Mouse (Mus musculus): ENCODE measurements around the gene Rnf7. TPM values are rescaled to one million over a fixed set of nuclear protein-coding genes. Genes with fewer than 3 reads are reported as not detected.
A peak's percentile ranks its signal among the peaks of the same experiment; 100 is the strongest.
"Not testable (repeated sequence)": the region's sequence is repeated elsewhere in the genome, so short reads cannot be mapped to it uniquely, and the experiment has no call there.

The Rnf7 gene
- polyA plus RNA-seq (2014; fragmentation: Nextera tagmentation; extraction: Ambion mirVana), result 261 and 268 TPM in 2 replicates

DNA sequence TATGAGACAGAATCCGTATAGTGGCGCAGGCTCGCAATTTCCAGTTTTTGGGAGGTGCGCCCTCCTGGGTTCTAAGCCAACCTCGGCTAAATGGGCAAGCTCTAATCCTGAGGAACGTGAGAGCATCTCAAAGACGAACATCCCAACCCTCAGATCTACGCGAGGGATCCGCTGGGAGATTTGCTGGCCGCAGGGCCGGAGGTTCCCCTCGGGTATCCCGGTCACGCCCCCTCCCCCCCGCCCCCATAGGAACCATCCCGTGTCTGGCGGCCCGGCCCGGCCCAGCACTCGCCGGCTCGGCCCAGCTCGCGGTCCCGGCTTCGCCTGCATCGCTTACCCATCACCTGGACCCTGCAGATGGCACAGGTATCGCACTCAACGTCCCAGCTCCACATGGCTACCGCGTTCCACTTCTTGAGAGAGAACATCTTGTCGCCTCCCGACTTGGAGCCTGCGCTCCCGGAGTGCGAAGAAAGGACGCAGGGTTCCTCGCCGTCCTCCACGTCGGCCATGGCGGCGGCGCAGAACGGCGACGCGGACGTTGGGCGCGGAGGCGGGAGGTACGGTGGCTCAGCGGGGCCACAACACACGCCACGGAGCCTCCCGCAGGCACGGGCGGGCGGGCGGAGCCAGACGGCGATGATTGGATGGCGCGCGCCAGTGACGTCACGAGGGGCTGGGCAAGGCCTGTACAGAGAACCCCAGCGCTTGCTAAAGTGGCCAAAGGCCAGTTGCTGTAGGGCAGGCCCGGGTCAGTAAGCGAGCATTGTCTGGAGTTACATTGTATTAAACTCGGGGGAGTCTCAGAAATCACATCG, at the start of gene Rnf7:
Gene Rnf7 (minus strand): TSS at position 605 of the 818 bp plus-strand sequence.
- ATAC-seq (replicated peaks; ENCODE audit: insufficient number of reproducible peaks, low FRiP score, low TSS enrichment), result peak; percentile 97
- H3K4me1 ChIP-seq (ENCODE audit: control insufficient read depth, insufficient read depth, low read length), result peaks cover 4% of the 10 kb centered on the region; the same call in 1 of the 2 replicates
- peak within 1 kb of the TSS; percentile 65 for H3K9ac ChIP-seq (ENCODE audit: low read depth, low read length)
- no peaks in the 10 kb centered on the region for H3K36me3 ChIP-seq (ENCODE audit: control insufficient read depth, insufficient read depth, low read length)
- peak within 1 kb of the TSS; percentile 82 for H3K27ac ChIP-seq (ENCODE audit: low read depth, low read length)
- peak within 1 kb of the TSS; percentile 63 for H3K4me2 ChIP-seq
- WGBS (ENCODE audit: insufficient replicate concordance), result under 1% methylated on average over 73 of the region's 74 CpGs
- peak within 1 kb of the TSS; percentile 73 for H3K4me3 ChIP-seq (ENCODE audit: low read depth, low read length)
- no peaks in the 10 kb centered on the region for H3K9me3 ChIP-seq (replicated peaks; ENCODE audit: control insufficient read depth, low read length)
- no peaks in the 10 kb centered on the region for H3K27me3 ChIP-seq (ENCODE audit: control insufficient read depth, insufficient read depth, low read length)

DNA sequence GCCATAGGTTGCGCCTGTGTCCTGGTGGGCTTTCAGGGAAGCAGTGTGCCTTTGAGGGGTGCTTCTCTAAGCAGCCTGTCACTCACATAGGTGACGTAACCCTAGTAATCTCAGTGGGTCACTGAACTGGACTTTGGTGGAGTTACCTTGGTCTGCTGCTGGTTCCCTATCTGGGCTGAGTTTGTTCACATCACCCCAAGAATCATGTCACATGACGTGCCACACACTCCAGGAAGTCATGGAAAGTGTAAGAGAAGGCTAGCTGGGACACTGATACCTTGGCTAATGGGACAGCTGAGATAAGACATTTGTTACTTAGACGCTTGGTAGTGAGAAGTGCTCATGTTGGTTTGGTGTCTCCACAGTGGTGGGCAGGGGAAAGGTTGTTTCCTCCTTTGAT, 47.5 kb upstream of the Rnf7 start:
- no peaks in the 10 kb centered on the region for H3K9me3 ChIP-seq (replicated peaks; ENCODE audit: control insufficient read depth, low read length)
- no peak for ATAC-seq (replicated peaks; ENCODE audit: insufficient number of reproducible peaks, low FRiP score, low TSS enrichment)
- no peaks in the 10 kb centered on the region for H3K4me1 ChIP-seq (ENCODE audit: control insufficient read depth, insufficient read depth, low read length)
- 67% methylated on average over 4 of the region's 4 CpGs for WGBS (ENCODE audit: insufficient replicate concordance)
- no peaks in the 10 kb centered on the region for H3K27me3 ChIP-seq (ENCODE audit: control insufficient read depth, insufficient read depth, low read length)
- H3K4me2 ChIP-seq, result no peak overlapping the region
- H3K36me3 ChIP-seq (ENCODE audit: control insufficient read depth, insufficient read depth, low read length), result no peaks in the 10 kb centered on the region
- no peak overlapping the region for H3K4me3 ChIP-seq (ENCODE audit: low read depth, low read length)
- H3K27ac ChIP-seq (ENCODE audit: low read depth, low read length), result no peak overlapping the region
- no peak overlapping the region for H3K9ac ChIP-seq (ENCODE audit: low read depth, low read length)

DNA sequence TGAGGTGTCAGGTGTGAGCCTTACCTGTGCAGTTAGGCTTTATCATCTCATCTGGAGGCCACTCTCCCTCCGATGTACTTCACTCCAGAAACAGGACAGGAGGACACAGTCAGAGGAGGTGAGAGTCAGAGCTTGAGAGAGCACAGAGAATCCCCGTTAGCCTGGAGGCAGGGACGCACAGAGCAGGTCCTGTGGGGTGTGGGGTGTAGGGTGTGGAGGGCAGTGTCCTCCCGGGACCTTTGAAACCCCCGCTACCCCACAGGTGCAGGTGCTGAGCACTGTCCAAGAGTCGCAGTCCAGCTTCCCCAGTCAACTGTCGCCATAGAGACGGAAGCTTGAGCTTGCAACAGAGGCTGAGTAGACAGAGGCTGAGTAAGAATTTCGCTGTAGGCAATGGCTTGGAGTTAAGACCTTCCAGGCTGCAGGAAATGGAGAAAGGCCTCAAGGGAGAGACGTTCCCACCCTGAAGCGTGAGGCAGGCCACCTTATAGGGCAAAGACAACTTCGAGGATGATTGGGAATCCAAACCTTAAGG, 46.6 kb upstream of the Rnf7 start, which contains the start of gene Gm28729:
Gene Gm28729 (minus strand): TSS at position 293 of the 535 bp plus-strand sequence.
- Histone ChIP-seq H3K27me3 (ENCODE audit: control insufficient read depth, insufficient read depth, low read length) (no peaks in the 10 kb centered on the region), H3K9me3 (replicated peaks; ENCODE audit: control insufficient read depth, low read length) (no peaks in the 10 kb centered on the region), H3K4me2 (no peak within 1 kb of the TSS), H3K36me3 (ENCODE audit: control insufficient read depth, insufficient read depth, low read length) (no peaks in the 10 kb centered on the region), H3K4me3 (ENCODE audit: low read depth, low read length) (no peak within 1 kb of the TSS), H3K27ac (ENCODE audit: low read depth, low read length) (no peak within 1 kb of the TSS), H3K4me1 (ENCODE audit: control insufficient read depth, insufficient read depth, low read length) (no peaks in the 10 kb centered on the region), H3K9ac (ENCODE audit: low read depth, low read length) (no peak within 1 kb of the TSS)
- ATAC-seq (replicated peaks; ENCODE audit: insufficient number of reproducible peaks, low FRiP score, low TSS enrichment), result no peak
- WGBS (ENCODE audit: insufficient replicate concordance), result 58% methylated on average over 12 of the region's 12 CpGs

DNA sequence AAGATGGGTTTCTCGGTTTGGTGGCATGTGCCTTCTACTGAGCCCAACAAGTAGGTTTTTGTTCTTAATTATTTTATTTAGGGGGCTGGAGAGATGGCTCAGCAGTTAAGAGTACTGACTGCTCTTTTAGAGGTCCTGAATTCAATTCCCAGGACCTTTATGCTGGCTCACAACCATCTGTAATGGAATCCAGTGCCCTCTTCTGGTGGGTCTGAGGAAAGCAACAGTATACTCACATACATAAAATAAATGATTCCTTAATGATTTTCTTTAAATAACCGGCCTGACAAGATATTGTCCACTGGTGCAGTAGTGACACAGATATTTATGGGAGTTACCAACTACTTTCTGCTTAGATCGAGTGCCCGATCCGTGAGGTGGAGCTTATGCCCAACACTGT, 44.7 kb upstream of the Rnf7 start:
- Histone ChIP-seq H3K9me3 (replicated peaks; ENCODE audit: control insufficient read depth, low read length) (no peaks in the 10 kb centered on the region), H3K27ac (ENCODE audit: low read depth, low read length) (no peak overlapping the region), H3K36me3 (ENCODE audit: control insufficient read depth, insufficient read depth, low read length) (no peaks in the 10 kb centered on the region), H3K4me3 (ENCODE audit: low read depth, low read length) (no peak overlapping the region), H3K4me1 (ENCODE audit: control insufficient read depth, insufficient read depth, low read length) (no peaks in the 10 kb centered on the region), H3K4me2 (no peak overlapping the region), H3K9ac (ENCODE audit: low read depth, low read length) (no peak overlapping the region), H3K27me3 (ENCODE audit: control insufficient read depth, insufficient read depth, low read length) (no peaks in the 10 kb centered on the region)
- WGBS (ENCODE audit: insufficient replicate concordance), result 84% methylated on average over 5 of the region's 5 CpGs
- no peak for ATAC-seq (replicated peaks; ENCODE audit: insufficient number of reproducible peaks, low FRiP score, low TSS enrichment)

DNA sequence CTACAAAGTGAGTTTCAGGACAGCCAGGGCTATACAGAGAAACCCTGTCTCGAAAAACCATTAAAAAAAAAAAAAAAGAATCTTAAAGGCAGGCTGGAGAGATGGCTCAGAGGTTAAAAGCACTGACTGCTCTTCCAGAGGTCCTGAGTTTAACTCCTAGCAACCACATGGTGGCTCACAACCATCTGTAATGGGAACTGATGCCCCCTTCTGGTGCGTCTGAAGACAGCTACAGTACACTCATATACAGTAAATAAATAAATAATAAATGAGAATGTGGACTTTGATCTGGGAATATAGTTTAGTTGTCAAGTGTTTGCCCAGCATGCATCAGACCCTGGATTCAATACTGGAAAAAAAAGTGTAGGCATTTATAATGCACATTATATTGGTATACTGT, 43.1 kb upstream of the Rnf7 start:
- not testable (repeated sequence) for H3K27me3 ChIP-seq (ENCODE audit: control insufficient read depth, insufficient read depth, low read length); H3K4me3 ChIP-seq (ENCODE audit: low read depth, low read length); H3K9ac ChIP-seq (ENCODE audit: low read depth, low read length); H3K27ac ChIP-seq (ENCODE audit: low read depth, low read length); H3K4me1 ChIP-seq (ENCODE audit: control insufficient read depth, insufficient read depth, low read length); H3K9me3 ChIP-seq (replicated peaks; ENCODE audit: control insufficient read depth, low read length); H3K4me2 ChIP-seq; ATAC-seq (replicated peaks; ENCODE audit: insufficient number of reproducible peaks, low FRiP score, low TSS enrichment); H3K36me3 ChIP-seq (ENCODE audit: control insufficient read depth, insufficient read depth, low read length)
- 73% methylated on average over 2 of the region's 2 CpGs for WGBS (ENCODE audit: insufficient replicate concordance)

DNA sequence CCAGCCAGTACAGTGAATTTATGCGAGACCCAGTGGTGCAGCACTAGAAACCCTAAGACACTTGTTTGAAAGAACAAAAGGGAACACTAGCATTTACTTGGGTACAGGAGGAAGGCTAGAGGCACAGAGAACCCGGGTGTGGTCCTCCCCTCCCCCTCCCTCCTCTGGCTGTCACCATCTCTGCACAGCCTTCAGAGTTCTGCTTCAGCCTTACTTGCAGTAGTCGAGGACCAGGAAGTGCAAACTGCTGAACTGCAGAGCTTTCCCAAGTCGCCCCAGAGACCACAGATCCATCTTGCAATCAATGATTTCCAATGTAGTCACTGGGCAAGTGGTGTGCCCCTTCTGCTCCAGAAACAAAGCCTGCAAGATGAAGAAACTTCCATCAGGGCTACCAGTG, 39.0 kb upstream of the Rnf7 start:
- no peaks in the 10 kb centered on the region for H3K36me3 ChIP-seq (ENCODE audit: control insufficient read depth, insufficient read depth, low read length)
- no peaks in the 10 kb centered on the region for H3K27me3 ChIP-seq (ENCODE audit: control insufficient read depth, insufficient read depth, low read length)
- no peaks in the 10 kb centered on the region for H3K4me1 ChIP-seq (ENCODE audit: control insufficient read depth, insufficient read depth, low read length)
- H3K4me2 ChIP-seq, result no peak overlapping the region
- WGBS (ENCODE audit: insufficient replicate concordance), result 26% methylated on average over 4 of the region's 4 CpGs
- H3K9ac ChIP-seq (ENCODE audit: low read depth, low read length), result no peak overlapping the region
- H3K4me3 ChIP-seq (ENCODE audit: low read depth, low read length), result no peak overlapping the region
- H3K9me3 ChIP-seq (replicated peaks; ENCODE audit: control insufficient read depth, low read length), result no peaks in the 10 kb centered on the region
- no peak for ATAC-seq (replicated peaks; ENCODE audit: insufficient number of reproducible peaks, low FRiP score, low TSS enrichment)
- no peak overlapping the region for H3K27ac ChIP-seq (ENCODE audit: low read depth, low read length)

DNA sequence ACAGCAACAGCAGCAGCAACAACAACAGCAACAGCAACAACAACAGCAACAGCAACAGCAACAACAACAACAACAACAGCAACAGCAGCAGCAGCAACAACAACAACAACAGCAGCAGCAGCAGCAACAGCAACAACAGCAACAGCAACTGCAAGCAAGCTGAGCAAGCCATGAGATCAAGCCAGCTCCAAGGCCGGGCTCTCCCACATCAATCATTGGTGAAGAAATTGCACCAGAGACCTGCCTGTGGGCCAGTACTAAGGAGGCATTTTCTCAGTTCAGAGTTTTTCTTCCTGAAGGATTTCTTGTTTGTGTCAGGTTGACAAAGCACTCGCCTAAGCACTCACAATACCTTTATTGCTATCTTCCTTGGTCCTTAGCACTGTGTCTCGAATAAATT, 38.3 kb upstream of the Rnf7 start:
- Histone ChIP-seq H3K9ac (ENCODE audit: low read depth, low read length) (no peak overlapping the region), H3K27me3 (ENCODE audit: control insufficient read depth, insufficient read depth, low read length) (no peaks in the 10 kb centered on the region), H3K27ac (ENCODE audit: low read depth, low read length) (no peak overlapping the region), H3K36me3 (ENCODE audit: control insufficient read depth, insufficient read depth, low read length) (no peaks in the 10 kb centered on the region), H3K9me3 (replicated peaks; ENCODE audit: control insufficient read depth, low read length) (no peaks in the 10 kb centered on the region), H3K4me1 (ENCODE audit: control insufficient read depth, insufficient read depth, low read length) (no peaks in the 10 kb centered on the region), H3K4me3 (ENCODE audit: low read depth, low read length) (no peak overlapping the region), H3K4me2 (no peak overlapping the region)
- 58% methylated on average over 3 of the region's 3 CpGs for WGBS (ENCODE audit: insufficient replicate concordance)
- no peak for ATAC-seq (replicated peaks; ENCODE audit: insufficient number of reproducible peaks, low FRiP score, low TSS enrichment)

DNA sequence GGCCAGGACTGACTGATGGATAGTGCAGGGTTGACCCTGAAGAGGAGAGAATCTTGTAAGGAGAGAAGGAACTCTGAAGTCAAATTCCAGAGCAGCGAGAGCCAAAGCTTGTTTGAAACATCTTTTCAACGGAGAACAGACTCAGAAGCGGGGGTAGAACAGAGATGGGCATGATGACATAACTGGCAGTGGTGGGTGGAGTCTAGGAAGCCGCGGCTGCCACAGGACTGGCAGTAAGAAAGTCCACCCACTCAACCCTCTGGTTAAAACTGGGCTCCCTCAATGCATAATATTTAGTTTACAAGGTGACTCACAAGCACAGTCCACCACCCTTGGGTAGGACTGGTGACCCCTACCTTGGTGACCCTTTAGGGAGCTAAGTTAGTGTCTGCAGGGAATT, 37.3 kb upstream of the Rnf7 start:
- ATAC-seq (replicated peaks; ENCODE audit: insufficient number of reproducible peaks, low FRiP score, low TSS enrichment), result no peak
- WGBS (ENCODE audit: insufficient replicate concordance), result 79% methylated on average over 5 of the region's 5 CpGs
- H3K9ac ChIP-seq (ENCODE audit: low read depth, low read length), result no peak overlapping the region
- H3K27me3 ChIP-seq (ENCODE audit: control insufficient read depth, insufficient read depth, low read length), result no peaks in the 10 kb centered on the region
- no peak overlapping the region for H3K4me3 ChIP-seq (ENCODE audit: low read depth, low read length)
- H3K4me1 ChIP-seq (ENCODE audit: control insufficient read depth, insufficient read depth, low read length), result no peaks in the 10 kb centered on the region
- H3K36me3 ChIP-seq (ENCODE audit: control insufficient read depth, insufficient read depth, low read length), result no peaks in the 10 kb centered on the region
- no peak overlapping the region for H3K4me2 ChIP-seq
- H3K9me3 ChIP-seq (replicated peaks; ENCODE audit: control insufficient read depth, low read length), result no peaks in the 10 kb centered on the region
- no peak overlapping the region for H3K27ac ChIP-seq (ENCODE audit: low read depth, low read length)

DNA sequence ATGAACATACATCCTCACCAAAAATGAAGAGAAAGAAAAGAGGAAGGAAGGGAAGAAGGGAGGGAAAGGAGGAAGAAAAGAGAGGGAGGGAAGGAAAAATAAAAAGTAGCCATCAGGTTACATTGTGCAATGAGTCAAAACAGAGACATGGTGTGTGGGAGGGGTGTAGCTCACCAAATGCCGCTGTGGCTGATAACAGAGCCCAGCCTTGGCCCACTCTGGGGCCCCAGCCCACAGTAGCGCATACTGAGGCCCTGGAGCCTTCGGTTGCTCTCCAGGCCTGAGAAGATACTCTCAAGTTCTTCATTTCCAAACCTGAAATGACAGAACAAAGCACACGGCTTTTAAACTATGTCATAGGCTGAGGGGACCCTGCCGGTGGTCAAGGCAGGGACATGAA, 35.8 kb upstream of the Rnf7 start:
- Histone ChIP-seq H3K27ac (ENCODE audit: low read depth, low read length) (no peak overlapping the region), H3K27me3 (ENCODE audit: control insufficient read depth, insufficient read depth, low read length) (no peaks in the 10 kb centered on the region), H3K9ac (ENCODE audit: low read depth, low read length) (no peak overlapping the region), H3K36me3 (ENCODE audit: control insufficient read depth, insufficient read depth, low read length) (no peaks in the 10 kb centered on the region), H3K9me3 (replicated peaks; ENCODE audit: control insufficient read depth, low read length) (no peaks in the 10 kb centered on the region), H3K4me3 (ENCODE audit: low read depth, low read length) (no peak overlapping the region), H3K4me2 (no peak overlapping the region), H3K4me1 (ENCODE audit: control insufficient read depth, insufficient read depth, low read length) (no peaks in the 10 kb centered on the region)
- 51% methylated on average over 5 of the region's 5 CpGs for WGBS (ENCODE audit: insufficient replicate concordance)
- ATAC-seq (replicated peaks; ENCODE audit: insufficient number of reproducible peaks, low FRiP score, low TSS enrichment), result no peak

Data from heart, embryonic 11.5 days (tissue).